Mouse (Mus musculus) urinary bladder, postnatal 14 days (tissue): ENCODE measurements around the gene Ampd2.
A peak's percentile ranks its signal among the peaks of the same experiment; 100 is the strongest.

Experiments
- DNase-seq: peaks from one replicate; pipeline ENCODE4 v3.0.0; 2021; ENCODE audit warnings: low spot score

Ampd2 gene

DNA sequence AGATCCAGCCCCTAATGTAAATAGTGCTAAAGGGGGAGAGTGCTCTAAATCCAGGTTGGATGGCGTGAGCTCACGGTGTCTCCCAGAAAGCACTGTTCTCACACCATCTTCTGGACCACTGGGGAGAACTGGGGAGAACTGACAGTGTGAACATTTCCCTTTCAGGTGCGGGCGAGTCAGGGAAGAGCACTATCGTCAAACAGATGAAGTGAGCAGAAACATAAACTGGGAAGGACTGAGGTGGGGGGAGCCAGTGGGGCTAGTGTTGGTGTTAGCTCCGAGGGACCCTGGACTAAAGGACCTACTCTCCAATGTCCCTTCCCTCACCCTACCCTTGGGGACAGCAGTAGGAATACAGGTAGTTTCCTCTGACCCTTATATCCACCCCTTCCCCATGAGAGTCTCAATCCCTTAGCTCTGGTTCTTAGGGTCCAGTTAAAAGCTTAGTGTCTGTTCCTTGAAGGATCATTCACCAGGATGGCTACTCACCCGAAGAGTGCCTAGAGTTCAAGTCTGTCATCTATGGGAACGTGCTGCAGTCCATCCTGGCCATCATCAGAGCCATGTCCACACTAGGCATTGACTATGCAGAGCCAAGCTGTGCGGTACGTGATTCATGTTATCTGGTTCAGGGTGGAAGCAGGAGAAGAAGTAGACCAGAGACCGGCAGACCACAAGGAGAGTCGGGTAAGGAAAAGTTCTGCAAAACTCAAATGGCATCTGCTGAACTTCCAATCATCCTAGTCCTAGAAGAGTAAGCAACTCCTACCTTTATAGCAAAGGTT, 8.7 kb upstream of the Ampd2 start:
- no peak for DNase-seq

DNA sequence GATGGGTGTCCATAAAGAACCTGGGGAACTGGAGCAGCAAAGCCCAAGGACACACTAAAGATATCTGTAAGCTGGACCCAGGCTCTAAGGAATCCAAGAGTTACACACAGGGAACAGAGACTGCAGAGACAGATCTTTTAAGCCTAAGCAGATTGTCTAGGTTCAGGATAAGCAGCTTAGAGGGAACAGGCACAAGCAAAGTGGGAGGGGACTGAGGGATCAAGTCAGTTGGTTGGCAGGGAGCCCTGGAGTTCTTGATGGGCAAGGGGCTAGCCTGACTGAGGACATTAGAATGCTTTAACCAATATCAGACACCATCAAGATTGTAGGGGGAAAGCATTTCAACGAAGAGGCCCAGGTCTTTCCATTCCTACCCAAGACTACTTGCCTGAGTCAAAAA, 7.7 kb upstream of the Ampd2 start:
- no peak for DNase-seq

DNA sequence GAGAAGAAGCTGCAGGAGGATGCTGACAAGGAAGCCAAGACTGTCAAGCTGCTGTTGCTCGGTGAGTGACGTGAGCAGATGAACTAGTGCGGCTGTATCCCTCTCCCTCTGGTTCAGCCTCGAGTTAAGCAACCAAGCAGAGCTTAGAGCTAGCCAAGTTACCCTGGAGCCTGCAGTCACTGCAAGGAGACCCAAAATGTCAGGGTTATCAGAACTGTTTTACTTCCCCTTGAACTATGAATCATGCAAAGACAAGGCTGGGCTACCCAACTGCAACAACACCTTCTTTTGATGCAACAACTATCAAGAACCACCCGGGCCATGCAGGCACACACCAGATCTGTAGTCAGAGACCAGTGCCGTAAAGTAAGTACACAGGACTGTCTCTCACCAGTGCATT, 6.9 kb upstream of the Ampd2 start:
- DNase-seq: no peak

DNA sequence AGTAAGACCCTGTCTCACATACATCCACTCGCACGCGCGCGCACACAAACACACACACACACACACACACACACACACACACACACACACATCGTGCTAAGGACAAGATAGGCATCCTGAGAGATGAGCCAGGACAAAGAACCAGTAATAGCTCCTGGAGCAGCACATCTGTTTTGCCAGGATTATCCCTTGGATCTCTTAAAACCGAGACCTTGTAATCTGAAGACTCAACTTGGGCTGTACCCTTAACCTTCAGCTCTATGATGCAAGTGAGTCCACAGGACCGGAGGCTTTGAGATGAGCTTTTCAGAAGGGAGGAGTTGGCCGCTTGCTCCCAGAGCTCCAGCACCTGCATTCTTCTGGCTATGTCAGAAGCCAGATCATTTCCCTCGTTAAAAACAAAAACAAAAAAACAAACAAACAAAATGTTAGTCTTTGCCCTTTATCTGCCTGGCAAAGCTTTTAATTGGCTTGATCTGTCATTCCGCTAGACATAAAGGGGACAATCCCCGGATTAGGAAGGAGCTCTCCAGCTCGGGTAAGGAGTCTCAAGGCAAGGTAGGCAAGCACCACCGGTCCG, 6.2 kb upstream of the Ampd2 start, which contains the start of gene Gnat2:
TSS of gene Gnat2 (plus strand) at position 254 of the 580 bp plus-strand sequence.
- no peak for DNase-seq

DNA sequence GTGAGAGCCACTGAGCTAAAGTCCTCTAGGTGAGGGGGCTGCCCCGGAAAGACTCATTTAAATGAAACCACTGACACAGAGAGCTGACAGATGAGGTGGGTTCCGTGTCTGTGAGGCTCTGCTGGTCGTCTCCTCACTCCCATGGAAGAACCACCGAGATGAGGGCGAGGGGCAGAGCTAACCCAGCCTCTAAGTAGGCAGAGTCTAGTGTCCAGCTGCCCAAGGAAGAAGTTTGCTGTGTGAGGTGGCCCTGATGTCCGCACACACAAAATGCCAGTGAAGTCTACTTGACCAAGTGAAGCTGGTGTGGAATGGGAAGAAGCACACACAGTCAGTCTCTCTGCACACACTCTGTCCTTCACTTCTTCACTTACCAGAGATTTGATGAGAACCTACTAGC, 5.6 kb upstream of the Ampd2 start:
- no peak for DNase-seq

DNA sequence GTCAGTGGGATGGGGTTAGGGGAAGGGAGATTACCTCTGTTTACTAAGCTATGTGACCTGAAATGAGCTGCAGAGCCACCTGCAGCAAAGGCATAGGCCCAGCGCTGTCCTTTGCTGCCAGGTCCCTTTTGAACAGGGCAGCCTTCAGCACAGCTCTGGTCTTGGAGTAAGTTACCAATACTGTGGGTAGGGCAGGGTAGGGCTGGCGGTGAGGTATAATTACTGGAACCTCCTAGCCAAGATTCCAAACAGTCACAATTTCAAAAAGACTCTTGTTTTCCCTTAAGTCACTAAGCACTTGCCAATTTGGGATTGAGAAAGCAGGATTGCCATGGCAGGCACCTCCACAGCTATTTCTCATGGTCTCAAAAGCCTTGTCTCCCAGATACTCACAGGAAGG, 4.1 kb upstream of the Ampd2 start:
- no peak for DNase-seq

DNA sequence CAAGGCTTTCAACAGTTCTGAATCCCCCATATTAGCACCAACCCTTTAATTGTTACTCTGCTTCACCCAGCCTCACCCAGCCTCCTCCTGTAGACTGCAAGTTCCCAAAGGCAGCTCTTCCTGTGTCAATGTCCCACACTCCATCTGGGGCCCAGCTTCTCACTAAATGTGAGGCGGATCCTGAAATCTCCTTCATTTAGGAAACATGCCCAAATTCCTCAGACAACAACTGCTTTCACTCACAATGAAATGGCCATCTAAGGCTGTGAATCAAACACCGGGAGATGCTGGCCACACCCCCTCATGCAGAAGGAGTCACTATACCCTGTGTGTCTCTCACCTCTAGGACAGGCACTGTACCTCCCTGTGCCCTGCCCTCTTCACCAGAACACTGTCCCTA, 3.5 kb upstream of the Ampd2 start:
- no peak for DNase-seq

DNA sequence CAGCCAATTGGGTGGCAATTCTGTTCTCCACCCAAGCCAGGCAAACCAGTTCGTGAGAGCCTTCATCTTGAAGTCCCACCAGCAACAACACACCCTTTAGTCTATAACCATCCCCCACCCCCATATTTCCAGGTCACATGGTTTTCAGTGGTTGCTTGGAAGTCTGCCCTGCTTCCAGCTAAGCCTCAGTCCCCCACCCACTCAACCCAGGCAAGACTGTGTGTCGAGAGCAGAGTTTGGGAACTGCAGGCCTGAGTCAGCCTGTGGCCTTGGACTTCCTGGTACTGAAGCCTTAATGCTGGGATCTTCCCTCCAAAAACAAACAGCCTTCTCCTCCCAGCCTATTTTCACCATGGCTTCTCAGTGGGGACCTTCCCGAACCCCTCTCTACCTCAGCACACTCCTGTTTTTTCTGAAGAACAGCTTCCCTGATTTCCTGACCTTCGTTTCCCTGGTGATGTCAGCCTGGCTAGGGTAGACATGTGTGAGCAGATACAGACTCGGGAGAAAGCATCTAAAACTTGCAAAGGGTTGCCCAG, 2.5 kb upstream of the Ampd2 start:
- DNase-seq: no peak

DNA sequence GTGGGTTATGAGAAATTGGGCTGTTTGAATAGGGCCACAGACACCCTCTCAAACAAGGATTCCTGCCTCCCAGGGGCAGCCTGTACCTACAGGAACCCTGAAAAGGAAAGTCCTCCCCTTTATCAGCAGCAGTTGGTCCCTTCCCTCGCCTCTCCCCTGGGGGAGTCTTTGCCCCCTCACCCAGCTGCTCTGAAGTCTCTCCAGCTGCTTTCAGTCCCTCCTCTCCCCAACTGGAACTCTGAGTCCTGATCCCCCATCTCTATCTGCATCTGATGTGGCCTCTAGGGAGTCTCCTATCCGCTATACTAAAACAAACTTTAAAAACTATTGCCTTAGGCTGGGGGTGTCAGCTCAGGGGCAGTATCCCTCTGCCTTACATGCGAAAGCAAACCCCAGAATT, 878 bp upstream of the Ampd2 start:
- no peak for DNase-seq

DNA sequence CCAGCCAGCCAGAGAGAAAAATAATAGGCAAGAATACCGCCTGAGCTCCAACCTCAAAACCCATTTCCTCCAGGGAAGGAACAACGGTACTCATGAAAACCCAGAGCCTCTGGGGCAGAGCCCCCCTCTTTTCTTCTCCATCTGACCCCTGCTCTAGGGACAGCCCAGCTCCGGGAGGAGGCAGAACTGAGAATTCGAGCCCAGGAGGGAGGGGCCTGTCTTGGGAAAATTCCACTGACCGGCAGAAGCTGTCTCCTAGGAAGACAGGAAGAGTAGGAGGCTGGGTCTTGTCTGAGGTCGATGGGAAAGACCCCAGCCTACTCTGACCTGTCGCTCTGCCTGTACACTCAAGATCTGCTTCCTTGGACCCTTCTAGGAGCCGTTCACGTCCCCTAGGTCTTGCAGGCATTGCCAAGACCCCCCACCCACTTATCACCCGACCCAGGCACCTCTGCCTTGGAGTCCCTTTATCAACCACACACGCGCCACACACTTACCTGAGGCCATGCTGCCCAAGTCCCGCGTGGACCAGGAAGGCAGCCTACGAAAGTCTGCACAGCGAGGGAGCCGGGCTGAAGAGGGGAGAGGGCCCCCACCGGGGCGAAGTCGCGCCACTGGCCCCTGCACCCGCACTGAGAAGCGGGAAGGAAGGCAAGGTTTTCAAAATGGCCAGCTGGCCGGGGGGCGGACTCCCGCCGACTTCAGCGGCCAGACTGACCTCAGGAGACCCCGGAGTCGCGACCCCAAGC, 556 bp downstream of the Ampd2 start:
- peak; percentile 89 for DNase-seq

DNA sequence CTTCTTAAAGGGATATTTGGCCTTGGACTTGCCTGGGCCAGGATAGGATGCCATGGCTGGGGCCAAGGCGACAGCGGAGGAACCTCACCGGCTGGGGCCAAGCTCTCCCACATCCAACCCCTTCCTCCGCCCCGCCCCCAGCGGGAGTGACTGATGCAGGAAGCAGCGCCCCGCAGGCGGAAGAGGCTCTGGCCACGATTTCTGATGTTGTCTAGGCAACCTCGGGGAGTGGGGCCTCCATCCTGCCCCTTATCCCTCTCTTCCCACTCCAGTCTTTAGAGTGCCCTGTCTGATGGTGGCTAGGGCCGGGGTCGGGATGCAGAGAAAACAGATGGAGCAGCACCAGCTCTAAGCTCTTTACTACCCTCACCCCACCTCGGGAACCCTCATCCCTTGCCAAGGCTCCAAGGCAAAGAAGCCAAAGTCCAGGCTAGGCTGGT, 1.1 kb downstream of the Ampd2 start:
- peak; percentile 96 for DNase-seq

DNA sequence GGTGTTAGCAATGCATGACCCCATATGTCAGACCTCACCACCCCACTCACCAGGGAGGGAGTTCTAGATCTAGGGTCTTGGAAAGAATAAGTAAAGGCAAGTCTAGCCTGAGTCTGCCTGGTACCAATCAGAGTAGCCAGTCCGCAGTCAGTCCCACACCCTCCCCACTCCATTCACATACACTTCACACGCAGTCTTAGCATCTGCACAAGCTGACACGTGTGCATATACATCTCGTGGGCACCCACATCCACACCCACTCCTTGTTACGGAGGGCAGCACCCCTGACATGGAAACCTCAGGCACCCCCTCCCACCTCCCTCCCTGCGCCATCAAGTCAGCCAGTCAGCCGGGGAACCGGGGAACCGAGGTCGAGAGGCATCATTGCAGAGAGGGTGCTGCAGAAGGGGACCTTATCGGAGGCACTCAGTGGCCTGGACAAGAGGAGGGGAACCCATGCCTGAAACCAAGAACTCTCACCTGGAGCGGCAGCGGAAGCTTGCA, 1.6 kb downstream of the Ampd2 start:
- no peak for DNase-seq

DNA sequence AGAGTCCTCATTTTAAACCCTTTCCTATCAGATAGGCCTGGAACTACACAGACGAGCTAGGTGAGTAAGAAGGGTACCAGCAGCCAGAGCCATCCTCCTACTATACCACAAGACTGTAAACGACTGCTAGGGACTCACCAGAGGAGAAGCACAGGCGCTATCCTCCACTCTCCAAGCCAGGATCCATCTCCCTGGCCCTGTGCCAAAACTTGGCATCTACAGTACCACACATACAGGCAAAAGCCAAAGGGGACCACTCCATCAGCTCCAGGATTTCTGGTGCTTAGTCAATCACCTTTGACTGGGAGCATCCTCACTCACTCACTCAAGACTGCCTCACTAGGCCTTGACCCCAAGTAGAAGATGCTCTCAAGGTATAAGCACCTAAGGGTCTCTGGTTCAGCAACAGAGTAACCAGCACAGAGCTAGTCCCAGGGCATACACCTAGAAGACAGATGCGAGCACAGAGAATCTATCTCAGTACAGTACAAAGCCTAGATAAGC, 2.5 kb downstream of the Ampd2 start:
- DNase-seq: no peak

DNA sequence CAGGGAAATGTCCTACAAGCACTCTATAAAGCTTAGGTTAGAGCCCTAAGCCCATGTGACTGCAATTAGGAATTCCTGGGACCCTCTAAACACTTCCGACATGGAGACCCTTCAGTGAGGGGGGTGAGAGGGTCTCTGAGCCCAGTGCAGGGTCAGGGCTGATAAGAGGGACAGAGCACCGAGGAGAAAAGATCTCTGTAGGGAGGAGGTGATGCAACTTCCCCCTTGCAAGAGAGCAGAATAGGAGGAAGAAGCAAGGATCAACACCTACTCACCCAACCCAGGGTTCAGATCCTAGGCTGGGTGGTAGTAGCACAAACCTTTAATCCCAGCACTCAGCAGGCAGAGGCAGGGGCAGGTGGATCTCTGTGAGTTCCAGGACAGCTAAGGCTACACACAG, 3.3 kb downstream of the Ampd2 start:
- no peak for DNase-seq

DNA sequence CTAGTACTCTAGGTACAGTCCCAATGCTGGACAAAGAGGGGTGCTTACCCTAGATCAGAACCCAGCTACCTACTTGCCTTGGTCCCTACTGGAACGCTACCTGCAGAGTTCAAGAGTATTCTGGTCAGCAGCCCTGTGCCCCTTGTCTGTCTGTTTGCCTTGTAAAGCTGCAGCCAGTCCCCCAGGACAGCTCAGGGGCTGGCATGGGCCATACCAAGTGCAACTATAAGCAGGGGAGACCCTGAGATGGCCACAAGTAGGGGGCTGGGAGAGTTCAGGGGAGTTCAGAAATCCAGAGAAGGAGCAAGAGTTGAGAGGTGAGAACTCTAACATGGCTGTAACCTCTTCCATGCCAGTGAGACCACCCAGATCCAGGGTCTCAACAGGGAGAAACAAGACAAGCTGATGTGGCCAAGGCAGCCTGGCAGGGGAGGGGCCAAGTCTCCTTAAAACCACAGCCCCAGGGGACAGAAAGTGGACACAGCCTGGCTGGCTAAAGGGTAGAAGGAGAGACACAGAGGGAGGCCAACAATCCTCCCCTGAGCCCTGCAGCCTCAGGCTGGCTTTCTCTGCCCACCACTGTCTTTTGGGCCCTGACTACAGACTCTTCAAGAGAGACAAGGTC, 4.1 kb downstream of the Ampd2 start:
- DNase-seq: no peak

DNA sequence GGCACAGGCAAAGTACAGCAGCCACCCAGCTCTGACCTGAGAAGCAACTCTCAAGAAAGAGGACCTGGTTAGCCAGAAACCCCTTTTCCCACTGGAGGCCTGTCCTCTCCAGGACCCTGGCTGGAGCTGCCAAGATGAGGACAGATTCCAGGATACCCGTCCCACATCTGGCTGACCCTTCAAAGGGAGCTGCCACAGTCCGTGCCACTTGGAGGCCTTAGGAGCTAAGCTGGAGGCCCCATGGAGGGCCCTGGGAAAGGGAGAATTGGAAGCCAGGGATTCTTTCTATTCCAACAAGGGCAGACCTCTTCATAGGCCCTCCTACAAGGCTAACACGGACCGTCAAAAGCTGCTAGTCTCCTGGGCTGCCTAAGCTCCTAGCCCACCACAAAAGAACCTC, 4.8 kb downstream of the Ampd2 start:
- no peak for DNase-seq

DNA sequence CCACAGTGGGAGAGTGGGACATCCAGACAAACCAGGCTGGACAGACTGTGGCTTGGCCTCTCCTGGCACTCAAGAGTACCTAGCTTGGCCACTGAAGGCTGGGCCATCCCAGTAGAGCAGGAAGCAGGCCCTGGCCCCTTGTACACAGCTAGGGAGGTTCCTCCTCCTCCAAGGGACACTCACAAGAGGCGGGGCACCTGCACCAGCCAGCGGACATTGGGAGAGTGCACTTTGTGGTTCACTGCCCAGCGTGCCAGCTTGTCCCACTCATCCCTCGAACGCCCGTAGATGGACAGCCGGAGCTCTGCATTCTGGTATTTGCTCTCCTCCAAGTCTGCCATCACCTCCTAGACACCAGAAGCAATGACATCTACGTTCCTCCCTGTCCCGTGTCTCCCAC, 9.6 kb downstream of the Ampd2 start:
- no peak for DNase-seq

DNA sequence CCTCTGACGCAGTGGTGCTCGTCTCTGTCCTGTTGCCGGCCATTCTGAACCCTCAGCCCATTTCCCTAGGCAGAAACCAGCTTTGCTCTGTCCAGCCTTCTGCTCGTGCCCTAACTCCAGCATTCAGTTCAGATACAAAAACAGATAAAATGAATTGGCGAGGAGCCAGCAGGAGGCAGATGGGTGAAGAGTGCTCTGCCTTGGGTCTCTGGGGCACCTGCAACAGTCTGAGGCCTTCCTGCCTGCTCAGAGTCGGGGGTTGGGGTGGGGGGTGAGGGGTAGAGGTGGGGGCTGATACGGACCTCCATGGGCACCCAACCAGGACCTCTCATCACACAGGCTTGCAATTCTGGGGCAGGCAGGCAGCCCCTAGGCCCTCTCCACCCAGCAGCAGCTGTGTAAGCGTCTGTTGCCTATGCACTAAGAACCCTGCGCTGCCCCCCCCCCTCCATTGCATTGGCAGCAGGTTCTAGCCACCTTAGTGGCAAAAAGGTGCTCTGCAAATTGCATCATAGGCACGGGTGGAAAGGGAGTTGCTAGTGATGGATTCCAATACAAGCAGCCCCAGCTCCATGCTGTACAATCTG, 13.4 kb downstream of the Ampd2 start:
- no peak for DNase-seq

DNA sequence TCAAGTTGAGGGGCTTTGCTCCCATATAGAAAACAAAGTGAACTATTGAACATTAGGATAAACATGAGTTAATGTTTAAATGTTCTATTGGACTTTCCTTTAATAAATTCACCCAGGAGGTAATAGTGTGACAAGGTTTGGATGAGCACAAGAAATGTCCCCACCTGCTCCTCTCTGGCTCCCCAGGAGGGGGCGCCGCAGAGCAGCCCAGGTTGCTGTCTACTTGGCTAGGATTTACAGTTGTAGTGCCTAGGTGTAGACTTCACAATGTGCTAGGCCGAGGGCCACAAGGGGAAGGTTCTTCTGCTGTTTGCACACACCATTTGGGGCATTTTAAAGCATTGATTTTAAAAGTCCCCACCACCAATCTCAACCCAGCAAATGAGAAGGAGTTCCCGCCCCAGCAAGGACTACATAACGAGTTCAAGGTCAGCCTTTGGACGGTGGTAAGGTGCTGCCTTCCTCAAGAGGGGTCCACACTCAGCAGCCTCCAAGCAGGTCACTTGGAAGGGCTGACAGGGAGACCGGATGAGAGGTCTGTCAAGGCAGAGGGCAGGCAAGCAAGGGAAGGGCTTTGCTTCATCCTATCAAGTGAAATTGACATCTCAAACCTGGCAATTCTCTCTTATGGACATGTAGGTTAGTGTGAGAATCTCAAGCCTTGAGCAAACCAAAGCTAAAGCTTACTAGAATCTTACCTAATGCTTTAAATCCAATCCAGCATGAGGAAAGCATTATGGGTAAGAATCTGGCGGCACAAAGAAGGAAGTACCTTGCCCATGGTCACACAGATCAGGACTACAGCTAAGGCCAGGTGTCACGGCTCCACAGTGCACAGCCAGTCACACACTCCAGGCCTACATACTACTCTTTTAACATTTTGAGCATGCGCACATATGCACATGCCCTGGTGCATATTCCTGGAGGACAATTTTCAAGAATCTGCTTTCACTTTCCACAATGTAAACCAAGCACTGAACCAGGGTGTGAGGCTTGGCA, 15.9 kb downstream of the Ampd2 start:
- DNase-seq: peak; percentile 73

DNA sequence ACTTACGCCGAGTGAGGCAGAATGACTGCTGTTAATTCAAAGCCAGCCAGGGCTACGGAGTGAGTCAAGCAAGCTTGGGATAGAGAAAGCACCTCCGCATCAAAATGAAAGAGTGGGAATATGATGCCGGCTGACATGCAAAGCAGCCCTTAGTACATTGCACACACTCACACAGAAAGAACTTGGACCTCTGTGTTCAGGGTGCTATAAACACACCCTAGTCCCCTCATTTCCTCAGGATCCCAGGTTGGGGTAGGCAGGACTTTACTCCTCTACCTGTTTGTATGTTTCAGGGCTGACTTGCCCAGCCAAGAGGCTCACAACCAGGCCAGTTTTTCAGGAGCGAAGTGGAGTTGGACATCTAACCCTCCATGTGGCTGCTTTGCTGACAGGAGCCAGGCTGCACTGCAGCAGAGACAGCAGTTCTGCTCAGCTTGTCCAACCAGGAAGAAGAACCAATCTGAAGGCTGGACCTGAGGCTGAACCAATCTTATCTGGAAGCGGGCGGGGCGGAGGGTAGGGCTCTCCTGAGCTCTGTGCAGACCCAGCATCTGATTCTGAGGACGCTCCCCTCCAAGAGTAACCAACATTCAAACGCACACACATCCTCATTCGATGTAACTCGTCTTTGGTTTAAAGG, 17.1 kb downstream of the Ampd2 start:
- peak; percentile 66 for DNase-seq
